Mouse (Mus musculus) gonadal fat pad, adult 2 months (tissue): Measurements from ENCODE around the gene Gm43302. TPM values are rescaled to one million over a fixed set of nuclear protein-coding genes. Genes with fewer than 3 reads are reported as not detected.
"Not testable (repeated sequence)": the region's sequence is repeated elsewhere in the genome, so short reads cannot be mapped to it uniquely, and the experiment has no call there.

Experiments used
- DNase-seq: peaks from one replicate; pipeline ENCODE4 v3.0.0-alpha.2; 2012; ENCODE audit warnings: low read depth
- polyA plus RNA-seq: library from polyadenylated mRNA; depleted of rRNA; stranded (reverse); fragments of >200 nt; gene quantifications from 2 replicates; pipeline ENCODE4 v1.2.3, GENCODE M21; 2012; rRNA removed

The Gm43302 gene
- polyA plus RNA-seq, result 1.1 and 2.0 TPM in 2 replicates

DNA sequence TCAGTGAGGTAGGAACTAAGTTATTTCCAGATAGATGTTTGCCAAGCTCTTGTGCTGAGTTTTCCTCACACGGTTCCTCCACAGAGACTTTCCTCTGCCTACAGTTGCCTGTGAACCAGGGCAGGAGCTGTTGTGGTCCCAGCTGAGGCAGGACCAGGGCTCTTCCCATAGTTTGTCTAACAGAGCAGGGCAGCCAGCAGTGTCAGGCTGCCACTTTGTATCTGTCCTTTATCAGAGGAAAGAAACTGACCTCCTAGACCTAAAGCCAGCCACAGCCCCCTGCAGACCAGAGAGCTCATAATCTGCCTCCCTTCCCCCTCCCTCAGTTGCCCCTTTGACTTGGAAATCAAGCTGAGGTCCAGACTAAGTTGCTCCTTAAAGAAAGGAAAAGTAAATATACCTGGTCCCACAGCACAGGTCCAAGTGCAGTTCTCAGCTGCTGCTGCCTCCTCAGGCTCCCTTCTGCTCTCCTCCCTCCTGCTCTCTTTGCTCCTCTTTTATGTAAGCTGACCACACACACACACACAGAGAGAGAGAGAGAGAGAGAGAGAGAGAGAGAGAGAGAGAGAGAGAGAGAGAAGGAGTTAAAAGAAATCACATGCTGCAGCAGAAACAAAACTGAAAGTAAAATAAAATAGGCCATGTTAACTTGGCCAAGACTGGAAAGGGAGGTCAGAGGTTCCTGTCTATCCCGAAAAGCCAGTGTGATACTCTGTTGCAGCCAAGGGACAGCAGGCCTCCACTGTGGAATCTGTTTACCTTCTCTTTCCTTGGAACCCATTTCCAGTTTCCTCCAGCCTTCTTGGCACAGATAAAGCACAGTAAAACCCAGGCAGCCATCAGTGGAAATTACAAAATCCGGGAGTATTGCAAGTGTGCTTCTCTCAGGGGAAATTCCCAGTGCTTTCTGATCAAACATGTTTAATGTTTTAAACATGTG, at the start of gene Gm43302, which contains the start of gene Gbp6:
Gene Gm43302 (minus strand): TSS at position 470 of the 940 bp plus-strand sequence.
Gene Gbp6 (minus strand): TSS at position 473 of the 940 bp plus-strand sequence.
- DNase-seq, result peak; percentile 20

DNA sequence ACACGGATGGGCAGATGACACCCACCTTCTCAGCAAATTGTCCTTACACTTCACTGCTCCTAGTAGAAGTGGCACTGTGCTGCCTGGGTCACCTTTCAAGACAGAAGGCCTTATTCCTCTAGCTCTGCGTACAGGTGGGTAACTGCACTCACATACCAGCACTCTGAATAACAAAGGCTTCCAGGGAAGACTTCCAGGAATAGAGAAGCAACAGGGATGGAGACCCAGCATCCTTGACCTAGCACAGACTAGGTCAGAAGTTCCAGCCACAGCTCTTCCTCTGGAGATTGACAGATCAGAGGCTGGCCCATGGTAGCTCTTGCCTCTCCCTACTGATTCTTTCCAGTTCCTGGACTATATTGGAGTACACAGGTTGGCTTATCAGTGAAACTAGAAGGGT, 47.8 kb upstream of the Gm43302 start:
- no peak for DNase-seq

DNA sequence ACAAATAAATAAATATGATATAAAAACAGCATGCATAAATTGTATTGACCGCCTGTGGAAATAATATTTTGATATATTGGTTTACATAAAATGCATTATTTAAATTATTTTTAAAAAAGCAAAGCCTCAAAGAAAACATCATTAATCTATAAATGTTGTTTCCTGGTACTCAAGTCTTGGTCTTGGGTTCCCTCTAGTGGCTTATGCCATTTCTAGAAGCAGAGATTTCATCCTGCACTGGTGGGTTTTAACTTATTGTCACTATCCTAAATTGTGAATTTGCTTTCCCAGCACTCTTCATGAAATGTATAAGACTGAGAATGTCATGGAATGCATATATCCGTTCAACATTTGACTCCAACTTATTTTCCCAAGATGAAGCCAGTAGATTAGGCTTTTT, 29.0 kb upstream of the Gm43302 start:
- no peak for DNase-seq

DNA sequence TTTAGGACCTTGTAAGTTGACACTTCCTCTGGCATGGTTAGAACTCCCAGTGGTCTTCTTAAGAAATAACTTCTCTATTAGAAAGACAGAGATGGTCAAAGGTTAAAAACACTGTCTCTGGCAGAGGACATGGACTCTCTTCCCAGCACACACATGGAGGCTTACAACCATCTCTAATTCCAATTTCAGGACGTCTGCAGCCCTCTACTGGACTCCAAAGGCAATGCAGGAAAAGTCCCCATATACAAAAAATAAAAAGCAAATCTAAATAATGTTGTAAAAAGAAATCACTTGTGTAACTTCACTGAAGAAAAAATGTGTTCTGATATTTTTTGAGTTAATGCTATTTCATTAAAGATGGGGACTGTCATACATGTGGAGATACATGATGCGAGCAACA, 17.4 kb upstream of the Gm43302 start:
- DNase-seq, result no peak

DNA sequence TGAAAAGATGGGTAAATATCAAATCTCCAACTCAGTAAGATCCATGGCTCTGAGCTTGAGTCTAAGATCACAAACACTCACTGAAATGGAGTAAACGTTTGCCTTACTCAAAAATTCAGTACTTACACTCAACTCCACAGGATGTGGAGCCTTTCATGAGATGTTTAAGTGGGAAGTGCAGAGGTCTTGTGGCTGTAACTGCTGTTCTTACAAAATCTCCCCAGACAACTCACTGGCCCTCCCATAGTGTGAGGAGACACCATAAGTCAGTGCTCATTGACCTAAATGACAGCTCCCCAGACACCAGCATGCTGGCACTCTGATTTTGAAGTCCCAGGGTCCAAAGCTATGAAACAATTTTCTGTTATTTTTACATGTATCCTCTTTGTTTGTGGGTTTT, 15.7 kb upstream of the Gm43302 start:
- DNase-seq, result not testable (repeated sequence)

DNA sequence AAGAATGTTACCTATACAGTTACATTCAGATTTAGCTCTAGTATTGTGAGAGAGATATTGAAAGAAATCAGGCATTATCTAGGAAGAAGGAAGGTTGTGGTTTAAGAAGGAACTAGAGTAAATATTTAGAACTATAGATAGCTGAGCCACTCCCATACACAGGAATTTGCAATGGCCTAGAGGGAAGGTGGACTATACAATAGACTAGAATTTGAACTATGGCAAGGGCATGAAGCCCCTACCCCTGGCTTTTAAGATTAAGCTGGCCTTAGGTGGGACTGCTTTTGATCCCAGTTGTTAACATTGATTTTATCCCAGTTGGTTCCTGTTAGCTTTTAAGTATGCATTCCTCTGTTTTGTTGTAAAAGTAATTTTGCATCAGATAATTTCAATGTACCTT, 13.5 kb upstream of the Gm43302 start:
- DNase-seq, result not testable (repeated sequence)

DNA sequence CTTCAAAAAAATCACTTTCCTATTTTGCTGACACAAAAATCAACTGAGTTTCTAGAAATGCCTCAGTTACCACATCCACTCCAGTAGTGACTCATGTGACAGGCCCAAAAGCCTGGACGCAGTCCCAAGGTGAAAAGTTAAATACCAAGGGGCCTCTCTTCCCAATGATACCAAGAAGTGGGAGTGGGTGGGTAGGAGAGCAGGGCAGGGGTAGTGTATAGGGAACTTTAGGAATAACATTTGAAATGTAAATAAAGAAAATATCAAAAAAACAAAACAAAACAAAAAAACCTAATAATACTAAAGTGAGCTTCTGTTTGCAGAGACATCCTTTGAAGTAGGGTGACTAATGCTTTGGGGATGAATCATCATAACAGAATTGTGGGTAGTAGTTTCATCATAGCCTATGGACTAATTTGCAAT, 12.7 kb upstream of the Gm43302 start:
- DNase-seq, result no peak

DNA sequence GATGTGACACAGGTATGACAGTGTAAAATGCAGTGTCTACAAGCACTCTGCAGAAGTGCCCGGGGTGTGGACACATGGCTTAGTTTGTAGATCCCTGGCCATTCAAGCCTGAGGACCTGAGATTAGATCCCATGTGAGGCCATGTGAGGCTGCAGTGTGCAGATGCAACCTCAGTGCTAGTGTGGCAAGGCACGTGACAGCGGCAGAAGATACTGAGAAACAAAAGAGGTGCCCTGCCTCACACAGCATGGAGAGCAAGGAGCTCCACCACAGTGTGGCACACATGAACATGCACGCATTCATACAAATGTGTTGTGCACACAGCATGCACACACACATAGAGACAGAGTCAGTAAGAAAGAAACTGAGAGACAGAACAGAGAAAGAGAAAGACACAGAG, 12.2 kb upstream of the Gm43302 start:
- DNase-seq, result not testable (repeated sequence)

DNA sequence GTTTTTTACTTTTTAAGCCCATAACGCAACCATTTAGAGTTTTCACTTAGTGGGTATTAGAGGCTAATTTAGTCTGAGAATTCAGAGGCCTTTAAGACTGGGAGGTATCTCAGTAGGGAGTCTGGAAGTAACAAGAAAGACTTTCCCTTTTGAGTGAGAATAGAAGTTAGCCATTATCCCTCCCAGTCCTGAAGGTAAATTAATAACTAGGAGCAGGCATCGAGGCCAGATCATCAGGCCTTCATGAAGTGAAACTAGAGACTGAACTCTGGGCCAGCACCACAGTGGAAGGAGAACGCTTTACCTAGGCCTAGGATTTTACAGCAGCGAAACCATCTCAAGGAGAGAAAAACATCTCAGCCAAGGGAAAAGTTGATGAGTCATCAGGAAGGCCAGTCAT, 8.5 kb upstream of the Gm43302 start:
- no peak for DNase-seq

DNA sequence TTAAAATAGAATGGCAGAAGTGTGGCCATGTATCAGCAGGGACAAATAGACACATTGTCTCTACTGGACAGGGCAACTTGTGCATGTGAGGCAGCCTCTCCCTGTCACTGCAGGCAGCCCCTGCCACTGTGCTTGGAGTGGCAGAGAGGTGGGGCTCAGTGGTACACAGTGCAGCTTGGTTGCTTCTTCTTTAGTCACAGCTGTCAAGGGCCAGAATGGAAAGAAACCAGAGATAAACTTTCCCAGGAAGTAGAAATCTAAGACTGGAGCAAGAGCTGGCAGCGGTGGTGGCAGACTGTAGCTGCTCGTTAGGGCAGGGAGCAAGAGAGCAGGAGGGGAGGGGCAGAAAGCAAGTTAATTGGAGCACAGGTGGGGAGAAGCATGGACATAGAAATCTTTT, 8.0 kb upstream of the Gm43302 start:
- DNase-seq, result no peak

DNA sequence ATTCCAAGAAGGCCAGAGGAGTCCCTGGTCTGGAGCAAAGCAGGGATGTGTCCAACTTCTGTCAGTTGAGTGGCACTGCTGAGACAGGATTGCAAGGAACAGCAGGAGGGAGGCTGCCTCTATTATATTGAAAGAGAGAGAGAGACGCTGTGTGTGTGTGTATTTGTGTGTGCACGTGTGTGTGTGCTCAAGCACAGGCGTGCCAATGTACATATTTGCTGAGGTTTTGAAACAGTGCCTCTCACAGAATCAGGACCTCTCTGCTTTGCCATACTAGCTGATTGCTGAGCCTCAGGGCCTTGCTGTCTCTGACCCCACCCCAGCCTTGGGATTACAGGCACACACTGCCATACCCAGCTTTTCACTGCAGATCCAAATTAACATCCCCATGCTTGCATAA, 2.3 kb upstream of the Gm43302 start:
- DNase-seq, result no peak

DNA sequence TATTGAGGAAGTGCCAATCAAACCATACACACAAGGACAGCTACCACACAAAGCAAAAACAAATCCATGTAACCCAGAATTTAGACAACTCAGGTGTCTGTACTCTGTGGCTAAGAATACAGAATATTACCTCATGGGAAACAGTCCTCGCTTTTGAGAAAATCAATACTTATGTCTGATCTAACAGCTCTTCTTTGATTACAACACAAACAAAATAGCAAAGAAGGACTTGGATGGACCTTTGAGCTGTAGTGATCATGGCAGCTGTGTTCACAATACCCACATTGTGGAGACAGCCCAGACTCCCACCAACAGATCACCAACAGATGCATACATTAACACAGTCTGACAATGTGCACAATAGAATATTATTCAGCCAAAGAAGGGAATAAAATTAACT, 1.0 kb downstream of the Gm43302 start:
- no peak for DNase-seq

DNA sequence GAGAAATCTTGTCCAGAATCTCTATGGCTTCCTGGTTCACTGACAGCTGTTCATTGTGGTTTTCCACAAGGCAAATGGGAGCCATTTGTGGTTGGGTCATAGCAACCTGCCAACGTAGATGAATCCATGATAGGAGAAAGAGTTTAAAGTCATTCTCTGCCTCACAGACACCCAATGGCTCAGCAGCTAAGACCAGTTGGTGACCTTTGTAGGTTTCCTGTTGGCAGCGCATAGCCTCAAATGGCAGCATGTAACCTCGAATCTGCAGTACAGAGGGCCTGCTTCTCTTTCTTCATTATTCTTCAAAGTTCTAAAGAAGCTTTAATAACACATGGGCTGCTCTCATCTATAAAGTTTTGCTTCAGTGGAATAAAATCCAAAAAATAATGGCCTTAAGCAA, 2.6 kb downstream of the Gm43302 start:
- DNase-seq, result not testable (repeated sequence)

DNA sequence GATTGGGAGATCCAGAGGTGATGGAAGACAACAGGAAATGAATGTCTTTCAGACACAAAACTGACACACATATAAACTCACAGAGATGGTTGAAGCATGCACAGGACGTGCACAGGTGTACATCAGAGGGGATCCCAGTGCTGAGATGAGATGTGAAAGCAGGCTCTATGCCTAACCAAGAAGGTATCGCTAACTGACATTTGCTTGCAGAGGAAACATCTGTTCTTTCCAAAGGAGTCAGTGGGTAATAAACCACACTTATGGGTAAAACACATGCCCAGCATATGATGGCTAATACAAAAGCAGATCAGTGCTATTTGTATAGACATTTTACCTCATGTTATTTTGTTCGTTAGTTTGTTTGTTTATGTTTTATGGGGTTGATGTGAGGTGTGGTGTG, 32.8 kb downstream of the Gm43302 start:
- DNase-seq, result not testable (repeated sequence)

DNA sequence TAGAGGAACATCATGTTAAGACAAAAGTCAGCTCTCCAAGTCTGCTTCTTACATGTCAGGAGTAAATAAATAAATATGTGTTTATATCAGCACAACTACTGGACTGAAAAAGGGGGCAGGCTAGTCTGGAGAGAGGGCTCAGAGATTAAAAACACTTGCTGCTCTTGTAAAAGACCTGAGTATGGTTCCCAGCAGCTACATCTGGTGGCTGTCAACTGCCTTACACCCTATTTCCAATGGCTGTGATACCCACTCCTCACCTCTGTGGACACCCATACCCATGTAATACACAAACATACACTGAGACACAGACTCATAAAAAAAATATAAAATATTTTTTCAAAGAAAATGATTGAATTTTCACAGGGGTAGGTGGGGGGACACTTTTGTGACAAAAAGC, 41.0 kb downstream of the Gm43302 start:
- DNase-seq, result no peak

DNA sequence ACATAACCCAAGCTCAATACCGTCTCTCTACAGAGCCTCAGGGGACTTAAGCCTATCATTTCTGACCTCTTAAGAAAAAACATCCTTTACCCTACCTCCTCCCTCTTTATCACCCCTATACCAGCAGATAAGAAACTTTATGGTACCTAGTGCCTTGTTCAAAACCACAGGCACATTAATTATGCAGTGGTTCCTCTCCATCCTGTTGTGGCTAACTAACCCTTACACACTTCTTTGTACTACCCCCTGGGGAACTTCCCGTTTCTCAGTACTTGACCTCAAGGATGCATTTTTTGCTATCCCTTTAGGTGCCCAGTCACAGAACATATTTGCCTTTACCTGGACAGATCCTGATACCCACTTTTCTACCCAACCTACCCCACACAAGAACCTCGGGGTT, 48.8 kb downstream of the Gm43302 start:
- DNase-seq, result not testable (repeated sequence)

DNA sequence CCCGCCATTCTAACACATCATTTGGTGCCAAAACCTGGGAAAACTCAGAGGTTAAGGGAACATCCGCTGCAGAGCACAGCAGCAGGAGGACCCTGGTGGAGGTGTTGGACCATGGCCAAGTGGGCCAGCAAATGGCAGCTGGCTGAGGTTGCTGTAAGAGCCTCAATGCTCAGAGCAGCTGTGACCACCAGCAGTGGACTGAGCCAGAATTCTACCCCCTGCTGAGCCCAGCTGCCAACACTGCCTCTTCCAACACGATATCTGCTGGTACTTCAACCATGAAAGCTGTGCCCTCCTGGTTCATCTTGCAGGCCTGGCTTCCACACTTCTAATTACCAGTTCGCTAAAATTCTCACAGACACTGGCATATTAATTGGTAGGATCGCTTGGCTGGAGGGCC, 52.5 kb downstream of the Gm43302 start:
- not testable (repeated sequence) for DNase-seq

DNA sequence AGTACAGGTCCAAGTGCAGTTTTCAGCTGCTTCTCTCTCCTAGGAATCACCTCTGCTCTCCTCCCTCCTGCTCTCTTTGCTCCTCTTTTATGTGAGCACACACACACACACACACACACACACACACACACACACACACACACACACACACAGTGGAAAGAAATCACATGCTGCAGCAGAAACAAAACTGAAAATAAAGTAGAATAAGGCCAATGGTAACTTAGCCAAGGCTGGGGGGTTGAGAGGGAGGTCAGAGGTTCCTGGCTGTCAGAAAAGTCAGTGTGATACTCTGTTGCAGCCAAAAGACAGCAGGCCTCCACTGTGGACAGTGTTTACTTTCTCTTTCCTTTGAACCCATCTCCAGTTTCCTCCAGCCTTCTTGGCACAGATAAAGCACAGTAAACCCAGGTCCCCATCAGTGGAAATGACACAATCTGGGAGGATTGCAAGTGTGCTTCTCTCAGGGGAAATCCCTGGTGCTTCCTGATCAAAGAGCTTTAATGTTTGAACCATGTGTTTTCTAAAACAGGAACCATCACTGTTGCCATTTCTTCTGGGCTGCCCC, 53.9 kb downstream of the Gm43302 start, which contains the start of gene Gbp10:
Gene Gbp10 (minus strand): TSS at position 51 of the 565 bp plus-strand sequence.
- not testable (repeated sequence) for DNase-seq

DNA sequence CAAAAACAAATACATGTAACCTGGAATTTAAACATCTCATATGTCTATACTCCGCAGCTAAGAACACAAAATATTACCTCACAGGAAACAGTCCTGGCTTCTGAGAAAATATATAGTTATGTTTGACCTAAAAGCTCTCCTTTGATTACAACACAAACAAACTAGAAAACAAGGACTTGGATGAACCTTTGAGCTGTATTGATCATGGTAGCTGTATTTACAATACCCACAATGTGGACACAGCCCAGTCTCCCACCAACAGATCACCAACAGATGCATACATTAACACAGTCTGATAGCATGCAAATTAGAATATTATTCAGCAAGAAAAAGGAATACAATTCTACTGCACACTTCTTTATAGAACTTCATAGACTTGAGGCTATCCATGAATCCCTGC, 55.1 kb downstream of the Gm43302 start:
- DNase-seq, result not testable (repeated sequence)

DNA sequence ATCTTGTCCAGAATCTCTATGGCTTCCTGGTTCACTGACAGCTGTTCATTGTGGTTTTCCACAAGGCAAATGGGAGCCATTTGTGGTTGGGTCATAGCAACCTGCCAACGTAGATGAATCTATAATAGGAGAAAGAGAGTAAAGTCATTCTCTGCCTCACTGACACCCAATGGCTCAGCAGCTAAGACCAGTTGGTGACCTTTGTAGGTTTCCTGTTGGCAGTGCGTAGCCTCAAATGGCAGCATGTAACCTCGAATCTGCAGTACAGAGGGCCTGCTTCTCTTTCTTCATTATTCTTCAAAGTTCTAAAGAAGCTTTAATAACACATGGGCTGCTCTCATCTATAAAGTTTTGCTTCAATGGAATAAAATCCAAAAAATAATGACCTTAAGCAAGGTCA, 57.5 kb downstream of the Gm43302 start:
- not testable (repeated sequence) for DNase-seq

DNA sequence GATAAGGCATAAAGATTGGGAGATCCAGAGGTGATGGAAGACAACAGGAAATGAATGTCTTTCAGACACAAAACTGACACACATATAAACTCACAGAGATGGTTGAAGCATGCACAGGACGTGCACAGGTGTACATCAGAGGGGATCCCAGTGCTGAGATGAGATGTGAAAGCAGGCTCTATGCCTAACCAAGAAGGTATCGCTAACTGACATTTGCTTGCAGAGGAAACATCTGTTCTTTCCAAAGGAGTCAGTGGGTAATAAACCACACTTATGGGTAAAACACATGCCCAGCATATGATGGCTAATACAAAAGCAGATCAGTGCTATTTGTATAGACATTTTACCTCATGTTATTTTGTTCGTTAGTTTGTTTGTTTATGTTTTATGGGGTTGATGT, 84.5 kb downstream of the Gm43302 start:
- DNase-seq, result not testable (repeated sequence)

DNA sequence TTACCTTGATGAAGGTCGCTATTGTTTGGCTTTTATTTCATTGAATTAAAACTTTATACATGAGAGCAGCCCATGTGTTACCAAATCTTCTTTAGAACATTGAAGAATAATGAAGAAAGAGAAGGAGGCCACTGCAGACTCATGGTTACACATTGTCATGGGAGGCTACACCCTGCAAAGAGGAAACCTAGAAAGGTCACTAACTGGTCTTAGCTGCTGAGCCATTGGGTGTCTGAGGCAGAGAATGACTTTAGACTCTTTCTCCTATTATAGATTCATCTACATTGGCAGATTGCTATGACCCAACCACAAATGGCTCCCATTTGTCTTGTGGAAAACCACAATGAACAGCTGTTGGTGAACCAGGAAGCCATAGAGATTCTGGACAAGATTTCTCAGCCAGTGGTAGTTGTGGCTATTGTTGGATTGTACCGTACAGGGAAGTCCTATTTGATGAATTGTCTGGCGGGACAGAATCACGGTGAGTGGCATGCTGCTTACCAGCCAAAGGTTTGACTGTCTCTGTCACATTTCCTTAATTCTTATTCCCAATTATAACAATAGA, 92.6 kb downstream of the Gm43302 start:
- DNase-seq, result not testable (repeated sequence)

DNA sequence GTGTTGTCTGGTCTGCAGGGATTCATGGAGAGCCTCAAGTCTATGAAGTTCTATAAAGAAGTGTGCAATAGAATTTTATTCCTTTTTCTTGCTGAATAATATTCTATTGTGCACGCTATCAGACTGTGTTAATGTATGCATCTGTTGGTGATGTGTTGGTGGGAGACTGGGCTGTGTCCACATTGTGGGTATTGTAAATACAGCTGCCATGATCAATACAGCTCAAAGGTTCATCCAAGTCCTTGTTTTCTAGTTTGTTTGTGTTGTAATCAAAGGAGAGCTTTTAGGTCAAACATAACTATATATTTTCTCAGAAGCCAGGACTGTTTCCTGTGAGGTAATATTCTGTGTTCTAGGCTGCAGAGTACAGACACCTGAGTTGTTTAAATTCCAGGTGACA, 94.3 kb downstream of the Gm43302 start:
- not testable (repeated sequence) for DNase-seq
